Mouse (Mus musculus) CD4-positive helper T cell, adult 2 months (primary cell): ENCODE measurements around the gene Cx3cl1.
A peak's percentile ranks its signal among the peaks of the same experiment; 100 is the strongest.

Experiments used
- DNase-seq: peaks from one replicate; pipeline ENCODE4 v3.0.0-alpha.2; 2012; ENCODE audit warnings: low read depth, missing footprints, low spot score

The Cx3cl1 gene

DNA sequence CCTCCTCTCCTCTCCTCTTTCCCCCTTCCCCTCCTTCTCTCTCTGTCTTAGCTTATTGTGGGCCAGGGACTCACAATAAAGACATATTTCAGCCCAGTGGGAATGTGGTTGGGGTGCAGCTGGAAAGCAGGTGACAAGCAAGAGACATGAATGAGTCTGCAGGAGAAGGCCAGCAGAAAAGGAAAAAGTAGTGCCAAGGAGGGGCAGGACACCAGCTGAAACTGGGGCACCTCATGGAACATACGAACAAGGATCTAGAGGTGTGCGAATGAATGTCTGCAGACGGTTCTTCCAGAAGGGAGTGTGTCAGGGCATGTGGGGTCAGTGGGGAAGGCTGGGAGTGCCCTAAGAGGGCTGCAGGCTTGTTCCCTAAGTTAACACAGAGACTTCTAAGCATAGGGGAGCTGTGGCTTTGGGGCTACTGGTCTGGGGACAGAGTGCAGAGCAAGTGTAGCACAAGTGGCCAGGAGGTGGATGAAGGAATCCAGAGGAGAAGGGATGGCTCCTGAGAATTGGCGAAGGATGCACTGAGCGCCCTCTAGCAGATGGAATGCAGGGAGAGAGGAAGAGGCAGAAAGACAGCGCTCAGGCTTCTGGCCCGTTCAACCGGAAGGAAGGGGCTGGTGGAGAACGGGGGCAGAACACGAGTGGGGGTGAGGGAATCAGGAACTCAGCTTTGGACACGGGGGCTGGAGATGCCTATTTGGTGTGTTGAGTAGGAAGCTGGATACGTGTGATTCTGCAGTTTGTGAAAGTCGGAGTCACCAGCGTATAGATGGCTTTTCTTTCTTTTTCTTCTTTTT, 29.7 kb downstream of the Cx3cl1 start:
- no peak for DNase-seq

DNA sequence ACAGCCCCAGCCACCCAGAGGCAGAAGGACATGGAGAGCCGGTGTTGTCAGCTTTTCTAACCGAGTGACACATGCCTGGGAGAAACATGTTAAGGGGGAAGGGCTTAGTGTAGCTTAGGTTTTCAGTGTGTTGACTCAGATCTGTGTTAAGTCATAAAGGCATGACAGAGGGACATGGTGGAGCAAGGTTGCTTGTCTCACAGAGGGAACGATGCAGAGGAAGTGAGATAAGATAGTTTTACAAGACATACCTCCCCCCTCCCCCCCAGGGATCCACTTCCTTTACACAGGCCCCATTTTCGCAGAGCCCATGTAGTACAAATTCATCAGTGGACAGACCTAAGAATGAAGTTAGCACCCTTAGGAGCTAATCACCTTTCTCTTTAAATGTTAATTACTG, 30.6 kb downstream of the Cx3cl1 start:
- peak; percentile 60 for DNase-seq

DNA sequence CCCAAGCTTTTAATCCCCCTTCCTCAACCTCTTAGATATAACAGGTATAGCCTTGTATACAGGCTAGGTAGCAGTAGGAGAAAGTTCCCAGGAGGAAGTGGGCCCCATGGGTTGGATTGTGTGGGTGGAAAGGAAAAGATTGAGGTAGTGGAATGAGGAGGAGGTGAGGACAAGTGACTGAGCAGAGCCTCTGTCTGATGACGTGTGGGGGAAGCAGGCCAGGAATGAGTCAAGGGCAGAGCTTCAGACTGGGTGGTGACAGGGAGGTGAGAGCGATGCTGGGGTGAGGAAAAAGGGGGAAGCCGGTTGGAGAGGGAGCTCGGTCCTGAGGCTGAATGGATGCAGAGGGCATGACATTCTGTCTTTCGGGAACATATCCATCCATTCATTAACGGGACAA, 31.7 kb downstream of the Cx3cl1 start:
- DNase-seq = peak; percentile 42

DNA sequence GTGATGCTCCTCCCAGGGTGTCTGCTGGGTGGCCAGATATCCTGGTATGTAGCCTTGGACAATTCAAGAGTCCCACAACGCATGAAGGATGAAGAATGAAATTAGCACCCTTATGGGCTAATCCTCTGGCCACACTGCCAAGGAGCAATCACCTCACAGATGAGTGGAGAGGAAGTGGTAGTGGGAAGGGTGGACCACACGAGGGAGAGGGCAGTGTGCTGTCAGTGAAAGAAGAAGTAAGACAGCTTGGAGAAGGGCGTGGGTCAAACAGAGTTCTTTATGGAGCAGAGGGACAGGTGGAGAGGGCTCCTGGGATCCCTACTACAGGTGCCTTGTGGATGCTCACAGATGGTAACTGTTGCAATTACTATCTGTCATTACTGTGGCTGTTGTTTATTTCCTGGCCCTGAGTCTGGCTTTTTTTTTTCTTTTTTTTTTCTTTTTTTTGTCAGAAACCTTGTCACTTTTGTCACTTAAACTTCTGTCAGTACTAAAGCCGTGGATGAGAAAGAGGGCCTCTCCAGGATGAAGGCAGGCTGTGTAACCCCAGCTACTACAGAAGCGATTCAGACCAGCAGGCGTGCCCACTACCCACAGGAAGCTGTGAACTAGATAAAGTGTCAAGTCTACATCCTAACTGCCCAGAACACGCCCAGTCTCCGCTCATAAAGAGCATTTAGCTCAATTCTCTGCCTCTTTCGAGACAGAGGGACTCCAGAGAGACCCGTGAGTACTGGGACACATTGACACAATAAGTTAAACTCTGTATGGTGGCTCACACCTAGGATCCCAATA, 32.9 kb downstream of the Cx3cl1 start:
- no peak for DNase-seq

DNA sequence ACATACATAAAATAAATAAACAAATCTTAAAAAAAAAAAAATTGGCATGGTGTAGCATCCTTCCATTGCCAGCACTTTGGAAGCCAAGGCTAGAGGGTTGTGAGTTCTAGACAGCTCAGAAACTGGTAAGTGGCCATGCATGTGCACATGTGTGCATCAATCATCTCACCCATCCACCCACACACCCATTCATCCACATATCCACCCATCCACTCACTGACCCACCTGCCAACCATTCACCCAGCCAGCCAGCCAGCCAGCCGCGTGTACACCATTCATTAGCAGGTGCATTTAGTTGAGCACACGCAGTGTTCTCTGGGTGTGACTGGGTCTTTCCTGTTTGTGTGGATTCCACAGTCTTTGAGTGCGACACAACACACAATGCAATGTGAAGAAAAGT, 34.0 kb downstream of the Cx3cl1 start:
- no peak for DNase-seq

DNA sequence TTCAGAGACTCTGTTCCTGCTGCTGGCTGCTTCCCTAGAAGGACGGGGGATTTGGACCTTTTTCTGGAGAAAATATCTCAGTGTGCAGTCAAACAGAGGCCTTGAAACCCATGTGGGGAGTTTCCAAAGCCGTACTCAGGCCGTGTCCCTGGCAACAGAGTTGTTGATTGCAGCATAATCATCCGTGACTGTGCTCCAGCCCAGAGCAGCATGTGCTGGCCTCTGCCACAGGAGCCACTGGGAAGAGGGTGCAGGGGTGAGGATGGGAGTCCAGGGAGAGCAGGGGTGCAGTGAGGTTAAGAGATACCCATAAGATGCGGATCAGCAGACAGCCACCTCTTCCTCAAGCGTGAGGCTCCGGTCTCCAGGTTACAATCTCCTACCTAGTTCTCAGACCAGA, 35.7 kb downstream of the Cx3cl1 start:
- no peak for DNase-seq

DNA sequence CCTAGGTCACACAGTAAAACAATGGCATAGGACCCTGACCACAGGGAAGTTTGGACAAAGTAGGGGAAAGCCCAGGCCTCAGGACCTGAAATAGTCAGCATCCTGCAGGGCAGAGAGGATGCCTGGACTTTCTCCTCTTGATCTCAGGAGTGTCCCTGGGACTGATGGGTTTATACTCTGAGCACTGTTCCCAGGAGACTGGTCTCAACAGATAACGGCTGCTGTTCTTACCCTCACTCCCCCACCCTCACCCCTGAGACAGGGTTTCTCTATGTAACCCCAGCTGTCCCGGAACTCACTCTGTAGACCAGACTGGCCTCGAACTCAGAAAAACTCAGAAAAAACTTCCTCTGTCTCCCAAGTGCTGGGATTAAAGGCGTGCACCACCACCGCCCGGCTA, 36.6 kb downstream of the Cx3cl1 start:
- no peak for DNase-seq

DNA sequence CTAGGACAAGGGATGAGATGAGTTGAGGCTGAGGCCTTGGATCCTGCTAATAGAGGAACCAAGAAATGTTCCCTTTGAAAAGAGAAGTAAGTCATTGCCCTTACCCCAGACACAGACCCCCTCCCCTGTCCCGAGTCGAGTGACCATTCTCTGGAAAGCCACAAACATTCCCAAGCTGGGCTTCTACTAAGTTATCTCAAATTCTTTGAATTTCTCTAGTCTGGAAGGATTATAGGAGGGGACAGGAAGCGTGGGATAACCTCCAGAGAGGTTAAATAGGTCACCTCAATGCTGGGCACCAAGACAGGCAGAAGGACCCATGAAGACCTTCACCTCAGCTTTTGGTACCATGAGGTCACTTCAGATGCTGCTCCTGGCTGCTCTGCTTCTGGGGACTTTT, 38.3 kb downstream of the Cx3cl1 start, which contains the start of gene Ccl17:
Gene Ccl17 (plus strand): TSS at position 301 of the 400 bp plus-strand sequence.
- no peak for DNase-seq

DNA sequence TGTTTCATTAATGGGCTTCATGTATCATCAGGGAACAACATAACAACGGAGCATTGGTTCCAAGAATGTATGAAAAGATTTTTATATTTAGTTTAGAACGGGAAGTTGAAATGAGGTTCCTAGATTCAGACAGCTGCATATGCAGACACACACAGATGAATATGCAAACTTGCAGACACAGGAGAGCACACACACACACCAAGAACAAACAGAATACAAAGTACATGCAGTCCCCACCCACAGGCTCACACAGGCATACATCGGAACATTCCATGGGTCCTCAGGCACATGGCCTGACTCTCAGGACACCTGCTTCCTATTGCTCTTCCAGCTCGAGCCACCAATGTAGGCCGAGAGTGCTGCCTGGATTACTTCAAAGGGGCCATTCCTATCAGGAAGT, 39.0 kb downstream of the Cx3cl1 start:
- DNase-seq = no peak

DNA sequence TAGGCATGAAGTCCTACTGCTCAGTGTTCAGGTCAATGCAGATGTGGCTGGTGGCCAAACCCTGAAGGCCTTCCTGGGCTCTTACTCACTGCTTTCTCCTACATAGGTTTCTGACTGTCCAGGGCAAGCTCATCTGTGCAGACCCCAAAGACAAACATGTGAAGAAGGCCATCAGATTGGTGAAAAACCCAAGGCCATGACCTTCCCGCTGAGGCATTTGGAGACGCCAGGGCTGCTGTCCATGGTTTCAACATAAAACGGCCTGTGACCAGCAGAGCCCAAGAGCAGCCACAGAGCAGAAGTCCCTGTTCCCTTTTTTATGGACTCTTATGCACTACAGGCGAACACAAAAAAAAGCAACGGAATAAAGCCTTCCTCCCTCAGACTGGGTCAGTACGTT, 39.8 kb downstream of the Cx3cl1 start:
- DNase-seq = no peak

DNA sequence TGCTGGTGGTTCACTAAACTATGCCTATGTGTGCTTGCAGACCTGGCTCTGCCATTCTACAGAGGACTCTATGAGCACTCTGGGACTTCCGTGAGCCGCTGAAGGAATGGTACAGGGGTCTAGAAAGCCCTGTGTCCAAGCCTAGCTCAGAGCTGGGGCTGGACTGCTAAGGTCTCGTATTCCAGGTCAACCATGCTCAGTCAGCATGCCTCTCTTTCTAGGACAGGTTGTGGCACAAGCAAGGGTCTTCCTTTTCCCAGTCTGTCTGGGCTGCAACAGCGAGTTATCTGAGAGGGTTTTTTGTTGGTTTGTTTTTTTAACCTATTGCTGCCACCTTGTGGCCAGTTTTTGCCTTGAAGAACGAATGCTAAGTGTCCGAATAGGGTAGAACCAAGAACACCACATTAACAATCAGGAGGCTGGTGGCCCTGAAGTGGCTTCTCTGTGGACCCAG, 40.9 kb downstream of the Cx3cl1 start:
- DNase-seq = peak; percentile 83

DNA sequence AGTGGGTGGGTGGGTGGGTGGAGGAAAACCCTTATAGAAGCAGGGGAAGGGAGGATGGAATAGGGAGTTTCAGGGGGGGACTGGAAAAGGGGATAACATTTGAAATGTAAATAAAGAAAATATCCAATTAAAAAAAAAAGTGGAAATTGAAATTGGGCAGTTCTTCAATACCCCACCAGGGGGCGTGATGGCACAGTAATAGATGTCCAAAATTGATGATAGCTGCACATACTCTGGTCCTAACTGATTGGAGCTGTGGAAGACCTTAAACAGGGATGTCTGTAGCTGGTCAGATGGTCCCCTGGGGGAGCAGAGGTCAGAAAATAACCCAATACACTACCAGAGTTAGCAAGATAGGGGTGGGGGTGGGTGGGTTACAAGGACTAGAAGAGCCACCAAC, 42.7 kb downstream of the Cx3cl1 start:
- DNase-seq = peak; percentile 45

DNA sequence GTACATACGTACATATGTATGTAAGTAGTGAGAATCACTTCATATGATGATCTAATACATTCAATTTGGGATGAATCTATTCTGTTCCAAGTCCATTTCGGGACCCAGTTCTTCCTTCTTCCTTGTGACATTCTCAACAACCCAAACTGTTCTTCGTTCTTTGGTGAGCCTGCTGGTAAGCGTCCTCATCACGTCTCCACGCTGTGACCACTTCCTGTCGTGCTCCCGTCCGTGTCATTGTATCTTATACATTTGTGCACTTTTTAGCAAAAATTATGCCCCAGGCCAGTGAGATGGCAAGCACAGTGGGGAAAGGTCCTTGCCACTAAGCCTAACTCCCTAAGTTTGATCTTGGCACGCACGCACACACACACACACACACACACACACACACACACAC, 46.1 kb downstream of the Cx3cl1 start:
- peak; percentile 32 for DNase-seq

DNA sequence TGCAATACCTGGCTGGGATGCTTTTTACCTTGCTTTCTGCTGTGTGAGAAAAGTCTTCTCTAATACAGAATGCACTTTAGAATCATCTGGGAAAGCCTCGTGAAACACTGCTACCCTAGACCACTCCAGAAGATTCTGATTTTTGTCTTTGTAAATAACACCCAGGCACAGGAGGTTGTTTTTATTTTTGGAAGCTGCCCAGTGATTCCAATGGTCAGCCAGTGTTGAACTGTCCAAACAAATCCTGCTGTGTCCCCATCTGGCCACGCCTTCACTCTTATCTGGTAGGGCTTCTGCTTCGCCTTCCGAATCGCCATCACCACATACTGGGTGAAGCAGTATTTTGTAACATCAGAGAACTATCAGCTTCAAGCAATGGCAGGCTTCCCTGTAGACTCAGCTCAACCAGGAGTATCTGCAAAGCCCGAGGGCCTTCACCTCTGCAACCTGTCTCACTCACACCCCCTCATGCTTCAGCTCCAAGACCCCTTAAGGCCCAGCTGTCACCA, 47.9 kb downstream of the Cx3cl1 start:
- DNase-seq = no peak

DNA sequence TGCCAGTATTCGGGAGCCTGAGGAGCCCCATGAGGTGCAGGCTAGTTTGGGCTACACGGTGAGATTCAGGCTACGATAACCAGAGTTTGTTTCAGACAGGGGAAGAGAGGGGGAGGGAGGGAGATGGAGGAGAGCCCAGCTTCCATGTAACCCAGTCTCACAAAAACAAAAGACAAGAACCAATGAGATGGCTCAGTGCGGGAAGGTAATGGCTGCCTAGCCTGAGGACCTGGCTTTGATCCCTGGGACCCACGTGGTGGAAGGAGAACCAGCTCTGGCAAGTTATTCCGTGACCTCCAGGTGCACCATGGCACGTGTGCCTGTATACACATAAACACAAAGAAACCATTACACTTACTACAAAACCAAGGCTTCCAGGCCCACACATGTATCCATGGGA, 48.7 kb downstream of the Cx3cl1 start:
- DNase-seq = no peak

DNA sequence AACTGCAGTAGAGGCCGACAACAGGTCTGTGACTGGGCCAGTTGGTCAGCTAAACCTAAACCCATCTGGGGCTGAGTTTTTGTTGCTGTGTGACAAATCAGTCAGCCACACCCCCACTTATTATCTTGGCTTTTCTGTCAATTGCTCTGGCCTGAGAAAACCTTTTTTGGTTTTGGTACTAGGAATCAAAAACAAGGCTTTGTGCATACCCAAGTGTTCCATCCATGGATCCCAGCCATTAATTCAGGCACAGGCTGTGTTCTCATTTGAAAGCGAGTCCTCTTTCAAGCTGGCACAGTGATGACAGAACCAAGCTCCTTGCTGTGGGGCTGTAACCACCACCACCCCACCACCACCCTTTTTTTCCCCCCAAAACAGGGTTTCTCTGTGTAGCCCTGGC, 49.6 kb downstream of the Cx3cl1 start:
- DNase-seq = no peak

DNA sequence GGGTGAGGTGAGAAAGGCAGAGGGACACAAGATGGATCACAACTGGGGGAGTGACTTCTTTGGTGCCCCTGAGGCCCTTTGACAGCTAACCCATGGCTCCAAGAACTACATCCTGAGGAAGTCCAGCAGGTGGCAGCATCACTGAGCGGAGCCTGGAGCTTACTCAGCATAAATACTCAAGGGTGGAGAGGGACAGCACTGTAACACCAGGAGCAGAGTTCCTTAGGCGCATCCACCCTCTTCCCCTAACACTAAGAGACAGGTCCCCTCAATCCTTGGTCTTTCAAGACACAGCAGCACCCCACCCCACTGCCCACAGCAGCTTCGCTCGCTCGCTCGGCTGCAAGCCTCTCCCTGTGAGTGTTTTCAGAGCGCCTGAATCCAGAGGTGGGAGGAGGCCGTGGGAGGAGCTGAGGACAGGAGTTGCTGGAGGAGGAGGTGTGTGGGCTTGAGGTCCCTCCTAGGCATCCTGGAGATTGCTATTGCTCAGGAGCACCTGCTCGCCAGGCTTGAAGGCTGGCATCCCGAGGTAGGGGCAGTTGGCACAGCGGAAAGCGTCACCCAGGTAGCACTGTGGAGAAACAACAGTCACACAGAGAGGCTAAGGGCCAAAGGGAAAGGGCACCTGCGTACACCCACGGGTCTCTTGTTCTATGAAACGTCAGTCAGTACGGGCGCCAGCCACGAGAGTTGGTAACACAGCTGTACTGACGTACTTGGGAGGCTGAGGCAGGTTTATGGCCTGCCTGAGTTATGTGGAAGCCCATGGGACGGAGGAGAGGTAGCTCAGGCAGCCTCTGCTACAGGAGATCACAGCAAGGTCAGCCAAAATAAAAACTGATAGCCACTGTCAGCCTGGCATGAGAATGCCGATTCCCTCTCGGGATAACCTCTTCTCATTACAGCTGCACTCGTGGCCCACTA, 51.1 kb downstream of the Cx3cl1 start:
- peak; percentile 47 for DNase-seq

DNA sequence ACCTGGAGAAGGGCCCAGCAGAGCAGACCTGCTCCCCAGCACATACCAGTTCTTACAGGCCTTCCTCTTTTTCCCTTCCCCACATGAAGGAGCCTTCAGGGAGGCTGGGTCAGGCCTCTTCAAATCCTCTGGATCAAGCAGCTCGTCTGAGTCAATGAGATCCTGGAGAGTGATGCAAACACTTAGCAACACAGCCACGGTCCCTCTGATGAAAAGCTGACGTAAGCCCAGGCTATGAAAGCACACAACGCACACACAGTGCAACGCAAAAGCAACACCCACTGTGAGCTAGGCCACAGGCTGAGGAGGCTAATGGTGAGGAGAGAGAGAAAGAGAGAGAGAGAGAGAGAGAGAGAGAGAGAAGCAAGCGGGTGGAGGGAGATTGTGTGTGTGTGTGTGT, 53.4 kb downstream of the Cx3cl1 start:
- DNase-seq = no peak

DNA sequence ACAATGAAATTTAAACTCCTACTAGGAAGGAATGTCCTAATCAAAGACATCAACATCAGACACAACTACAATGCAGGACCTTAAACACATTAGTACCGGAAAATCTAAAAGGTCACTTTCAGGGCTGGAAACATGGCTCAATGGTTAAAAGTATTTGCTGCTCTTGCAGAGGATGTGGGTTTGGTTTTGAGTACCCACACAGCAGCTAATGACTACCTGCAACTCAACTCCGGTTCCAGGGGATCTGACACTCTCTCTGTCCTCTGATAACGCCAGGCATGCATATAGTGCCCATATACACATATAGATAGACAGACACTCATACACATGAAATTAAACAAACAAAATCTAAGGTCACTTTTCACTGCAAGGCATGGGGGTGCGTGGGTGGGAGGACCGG, 54.4 kb downstream of the Cx3cl1 start:
- DNase-seq = no peak

DNA sequence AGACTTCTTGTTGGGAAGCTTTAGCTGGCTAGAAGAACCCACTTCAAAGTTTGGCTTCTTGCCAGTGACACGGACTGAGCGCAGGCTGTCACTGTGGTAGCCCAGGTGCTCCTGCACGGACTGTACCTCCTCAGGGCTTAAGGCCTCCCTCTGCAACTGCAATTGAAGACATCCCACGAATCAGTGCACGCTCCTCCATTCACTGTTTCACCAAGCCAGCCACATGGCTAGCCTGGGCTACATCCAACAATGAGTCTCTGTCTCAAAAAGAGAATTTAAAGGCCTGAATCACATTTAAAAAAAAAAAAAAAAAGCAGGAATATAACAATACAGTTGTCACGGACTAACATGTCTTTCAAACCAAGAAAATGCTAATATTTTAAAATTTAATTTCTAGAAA, 56.5 kb downstream of the Cx3cl1 start:
- DNase-seq = no peak
